Mouse (Mus musculus): ENCODE data around the gene Rab11fip4.

Gene Rab11fip4

GRCm38 (mm10) chr11:79615871-79616270 lies 24.9 kb downstream of the Rab11fip4 start:
- DNase-seq, result no peak

DNA sequence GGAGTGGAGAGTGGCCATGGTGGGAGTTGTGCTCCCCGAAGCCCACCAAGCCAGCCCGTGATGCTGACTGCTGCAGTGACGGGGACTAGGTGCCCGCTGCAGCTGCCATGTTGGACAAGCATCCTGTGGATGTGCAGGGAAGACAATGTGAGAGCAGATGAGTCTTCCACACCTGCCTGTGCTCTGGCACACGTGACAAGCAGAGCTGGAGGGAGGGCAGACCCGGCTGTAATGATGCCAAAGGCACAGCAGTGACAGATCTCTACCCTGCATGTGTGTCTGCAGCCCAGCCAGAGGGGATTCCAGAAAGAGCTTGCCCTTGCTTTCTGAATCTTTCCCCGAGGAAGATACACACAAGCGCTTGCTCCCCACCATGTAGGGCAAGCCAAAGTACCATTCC lies 27.0 kb downstream of the Rab11fip4 start:
- no peak for DNase-seq

DNA sequence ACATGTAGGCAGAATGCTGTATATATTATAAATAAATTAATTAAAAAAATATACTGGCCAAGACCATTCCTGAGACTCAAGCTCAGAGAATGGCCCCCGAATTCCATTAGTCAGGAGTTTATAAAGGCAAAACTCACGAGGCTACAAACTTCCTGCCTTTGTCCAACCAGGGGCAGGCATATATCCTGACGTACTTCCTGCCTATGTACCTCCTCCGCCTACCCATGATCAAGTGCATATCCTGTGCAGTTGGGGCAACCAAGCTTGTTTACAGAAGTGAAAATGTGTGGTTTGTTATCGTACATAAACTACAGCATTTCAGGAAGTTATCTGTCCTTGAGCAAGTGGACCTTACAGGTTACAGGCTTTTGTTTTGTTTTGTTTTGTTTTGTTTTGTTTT lies 32.0 kb downstream of the Rab11fip4 start:
- no peak for DNase-seq

GRCm38 (mm10) chr11:79624801-79625302 lies 33.8 kb downstream of the Rab11fip4 start:
- DNase-seq, result peak; percentile 78

DNA sequence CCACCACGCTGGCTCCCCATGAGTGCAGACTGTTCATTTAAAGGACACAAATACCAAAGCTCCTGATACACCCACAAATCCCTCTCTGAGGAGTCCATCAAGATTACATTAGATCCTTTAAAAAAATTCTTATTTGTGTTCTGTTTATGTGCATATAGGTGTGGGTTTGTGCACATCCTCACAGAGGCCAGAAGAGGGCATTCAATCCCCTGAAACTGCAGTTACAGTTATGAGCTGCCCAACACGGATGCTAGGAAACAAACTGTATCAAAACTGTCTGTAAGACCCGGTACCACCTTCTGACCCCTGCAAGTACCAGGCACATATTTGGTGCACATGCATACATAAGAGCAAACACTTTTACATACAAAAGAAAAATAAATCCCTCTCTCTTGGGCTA lies 37.7 kb downstream of the Rab11fip4 start:
- DNase-seq, result no peak

DNA sequence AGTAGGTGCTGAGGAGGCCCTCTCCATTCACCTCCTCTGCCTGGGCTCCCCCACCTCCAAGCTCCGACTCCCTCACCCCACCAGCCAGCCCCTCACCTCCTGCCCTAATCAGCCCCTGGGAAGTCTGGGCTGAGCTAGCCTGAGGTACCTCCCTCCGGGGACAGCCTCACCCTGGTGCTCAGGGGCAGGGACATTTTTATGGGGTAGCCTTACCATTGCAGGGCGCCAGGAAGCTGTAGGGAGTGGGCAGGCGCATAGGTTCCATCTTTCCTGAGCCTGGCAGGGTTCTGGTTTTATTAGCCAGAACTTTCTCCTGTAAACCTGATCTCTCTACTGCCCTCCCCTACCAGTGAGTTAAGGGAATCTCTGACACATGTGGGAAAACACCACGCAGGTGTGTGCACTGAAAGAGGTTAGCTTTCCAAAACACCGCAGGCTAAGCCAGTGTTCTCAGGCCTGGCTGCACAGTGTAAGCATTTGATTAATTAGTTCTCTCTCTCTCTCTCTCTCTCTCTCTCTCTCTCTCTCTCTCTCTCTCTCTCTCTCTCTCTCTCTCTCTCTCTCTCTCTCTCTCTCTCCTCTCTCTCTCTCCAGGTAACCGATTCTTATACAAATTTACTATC lies 38.9 kb downstream of the Rab11fip4 start:
- no peak for DNase-seq

DNA sequence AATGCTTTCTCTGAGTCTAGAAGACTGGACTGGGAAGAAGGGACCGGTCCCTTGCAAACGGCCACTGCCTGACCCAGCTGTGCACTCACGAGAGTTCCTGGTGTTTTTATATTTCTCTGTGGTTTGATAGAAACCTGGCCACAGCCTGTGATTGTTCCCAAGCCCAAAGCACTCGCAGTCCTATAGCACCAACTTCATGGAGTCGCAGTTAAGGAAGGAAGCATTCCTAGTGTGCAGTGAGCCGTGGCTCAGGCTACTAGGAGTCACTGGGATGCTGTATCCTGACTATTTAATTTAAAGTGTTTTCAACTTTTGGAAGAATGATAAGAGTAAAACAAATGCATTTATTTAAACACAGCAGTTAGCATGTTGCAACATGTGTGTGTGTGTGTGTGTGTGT lies 39.5 kb downstream of the Rab11fip4 start:
- no peak for DNase-seq

DNA sequence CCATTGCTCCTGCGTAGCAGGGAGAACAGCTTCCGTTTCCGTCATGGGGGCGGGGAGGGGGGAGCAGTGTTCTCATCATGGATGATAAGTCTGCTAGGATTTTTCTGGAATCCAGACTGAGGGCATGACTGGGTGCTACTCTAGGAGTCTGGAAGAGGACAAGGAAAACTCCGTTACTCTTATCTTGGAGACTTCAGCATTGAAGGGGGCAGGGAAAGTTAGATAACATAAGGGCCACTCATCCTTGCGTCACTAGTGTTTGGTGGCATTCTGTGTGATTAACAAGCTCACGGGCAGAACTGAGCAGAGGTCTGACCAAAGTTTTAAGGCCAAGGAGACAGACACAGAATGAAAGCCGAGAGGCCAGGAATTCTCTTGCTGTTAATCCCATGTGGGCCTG lies 42.4 kb downstream of the Rab11fip4 start:
- no peak for DNase-seq

DNA sequence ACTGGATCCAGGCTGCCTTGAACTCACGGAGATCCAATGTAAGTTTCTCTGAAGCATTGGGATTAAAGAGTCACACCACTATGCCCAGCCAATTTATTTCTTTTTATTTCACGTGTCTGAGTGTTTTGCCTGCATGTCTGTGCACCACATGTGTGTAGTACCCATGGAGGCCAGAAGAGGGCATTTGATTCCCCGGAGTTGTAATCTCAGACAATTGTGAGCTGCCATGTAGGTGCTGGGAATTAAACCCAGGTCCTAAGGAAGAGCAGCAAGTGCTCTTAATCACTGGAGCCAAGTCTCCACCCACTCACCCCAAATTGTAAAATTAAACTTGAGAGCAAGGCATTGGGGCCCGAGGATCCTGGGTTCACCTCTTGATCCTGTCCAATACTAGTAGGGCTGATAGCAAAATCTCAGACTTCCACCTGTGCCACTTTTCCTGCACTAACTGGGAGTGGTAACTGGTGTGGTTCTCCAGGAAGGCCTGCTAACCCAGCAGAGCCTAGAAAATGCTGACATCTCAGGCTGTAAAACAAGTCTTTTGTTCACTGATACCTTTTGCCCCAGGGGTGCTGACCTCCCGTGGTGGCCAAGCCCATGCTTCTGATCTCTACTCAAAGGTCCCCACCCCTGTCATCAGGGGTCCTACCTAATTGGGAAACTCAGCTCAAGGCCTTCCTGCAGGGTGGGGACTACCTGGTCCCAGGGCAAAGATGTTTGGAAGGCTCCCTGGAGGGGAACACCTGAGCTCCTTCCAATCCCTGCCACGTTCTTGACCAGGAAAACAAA lies 44.8 kb downstream of the Rab11fip4 start:
- DNase-seq, result no peak

GRCm38 (mm10) chr11:79636481-79636880 lies 45.5 kb downstream of the Rab11fip4 start:
- DNase-seq, result no peak

DNA sequence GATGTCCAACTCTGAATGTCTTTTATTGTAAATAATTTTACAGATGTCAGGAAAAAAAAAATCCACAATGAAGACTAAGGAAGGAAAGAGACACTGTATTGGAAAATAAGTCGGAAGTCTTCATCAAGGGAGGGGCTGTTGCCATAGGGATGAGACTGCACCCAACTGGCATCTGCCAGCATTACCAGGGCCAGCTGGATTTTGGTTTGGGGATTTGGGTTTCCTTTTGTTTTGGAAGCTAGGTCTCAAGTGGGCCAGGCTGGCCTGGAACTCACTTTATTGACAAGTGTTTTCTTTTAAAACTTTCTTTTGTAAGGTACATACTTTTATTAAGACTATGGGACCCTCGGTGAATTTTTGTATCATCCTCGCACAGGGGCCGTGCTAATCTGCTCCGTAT lies 47.7 kb downstream of the Rab11fip4 start:
- DNase-seq, result no peak

DNA sequence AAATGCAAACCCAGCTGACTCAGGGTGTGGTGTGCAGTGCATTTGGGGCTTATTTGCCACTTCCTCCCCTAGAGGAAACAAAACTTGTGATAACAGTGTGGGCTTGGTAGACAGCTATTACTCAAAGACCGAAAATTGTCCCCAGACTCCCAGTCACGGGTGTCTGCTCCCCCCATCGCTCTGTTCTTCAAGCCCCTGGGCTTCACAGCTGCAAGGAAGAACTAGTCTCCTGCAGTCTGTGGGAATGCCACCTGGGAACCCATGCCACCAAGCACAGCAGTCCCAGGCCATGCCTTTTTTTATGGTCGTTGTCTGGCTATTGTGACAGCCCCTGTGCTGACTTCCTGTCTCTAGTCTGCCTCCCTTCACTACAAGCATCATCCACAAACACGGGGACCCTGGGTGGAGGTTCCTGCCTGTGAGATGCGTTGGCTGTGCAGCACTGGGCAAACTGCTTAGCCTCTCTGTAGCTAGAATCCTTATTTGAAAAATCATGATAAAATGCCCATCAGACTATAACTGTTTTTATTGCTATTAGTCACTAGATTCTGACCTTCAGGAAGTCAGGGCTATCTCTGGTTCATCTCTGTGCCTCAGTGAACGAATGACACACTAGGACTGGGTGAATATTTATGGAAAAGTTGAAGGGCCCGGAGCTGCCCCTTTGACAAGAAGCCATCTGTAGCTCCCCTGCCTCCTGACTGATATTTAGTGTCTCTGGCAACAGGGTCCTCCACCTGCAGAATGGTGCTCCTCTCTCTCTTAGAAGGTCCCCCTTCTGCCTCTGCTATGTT lies 50.1 kb downstream of the Rab11fip4 start:
- DNase-seq, result no peak

DNA sequence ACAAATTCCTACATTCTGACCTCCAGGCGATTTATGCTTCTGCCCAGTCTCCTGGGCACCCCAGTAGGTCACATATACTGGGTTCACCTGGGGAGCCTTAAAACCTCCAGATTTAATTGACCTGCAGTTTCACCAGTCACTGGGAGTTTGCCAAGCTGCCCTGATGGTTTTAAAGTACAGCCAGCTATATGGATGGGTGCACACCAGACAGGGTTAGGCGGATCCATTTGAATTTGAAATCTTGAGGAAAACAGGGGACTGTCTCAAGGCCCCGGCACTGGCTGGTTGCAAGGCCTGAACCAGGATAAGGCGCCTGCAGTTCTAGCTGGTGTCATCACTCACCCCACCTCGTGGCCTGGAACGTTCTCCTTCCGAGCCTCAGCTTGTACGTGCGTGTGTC lies 52.7 kb downstream of the Rab11fip4 start:
- no peak for DNase-seq

GRCm38 (mm10) chr11:79644717-79645191 lies 53.7 kb downstream of the Rab11fip4 start:
- no peak for DNase-seq

- no peak for DNase-seq
Measured at GRCm38 (mm10) chr11:79646026-79646425, 55.0 kb downstream of the Rab11fip4 start.

DNA sequence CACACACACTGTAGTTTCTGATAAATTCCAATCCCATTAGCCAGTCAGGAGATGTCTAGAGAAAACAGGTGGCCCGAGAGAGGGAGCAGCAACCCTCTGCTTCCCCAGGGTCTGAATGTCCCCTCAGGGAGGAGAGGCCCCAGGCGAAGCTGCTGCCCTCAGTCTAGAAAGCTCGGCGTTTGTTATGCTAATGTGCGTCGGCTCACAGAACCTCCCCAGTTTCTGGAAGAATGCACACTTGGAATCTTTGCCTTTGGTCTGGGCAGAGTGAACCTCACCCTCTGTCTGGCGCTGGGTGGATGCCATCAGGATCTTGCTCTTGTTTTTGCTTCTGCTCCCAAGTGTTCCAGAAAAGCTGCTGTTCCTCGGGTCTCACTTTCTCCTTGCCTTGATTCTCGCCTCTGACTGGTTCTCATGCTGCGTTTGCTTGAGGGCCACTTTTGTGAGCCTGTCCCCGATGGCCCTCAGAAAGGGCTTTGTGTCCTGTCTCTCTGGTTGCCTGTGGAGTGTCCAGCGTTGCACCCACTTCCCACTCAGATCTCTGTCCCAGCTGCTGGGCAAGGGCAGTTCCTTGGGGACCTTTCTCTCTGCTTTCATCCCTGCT lies 55.6 kb downstream of the Rab11fip4 start:
- DNase-seq, result no peak

DNA sequence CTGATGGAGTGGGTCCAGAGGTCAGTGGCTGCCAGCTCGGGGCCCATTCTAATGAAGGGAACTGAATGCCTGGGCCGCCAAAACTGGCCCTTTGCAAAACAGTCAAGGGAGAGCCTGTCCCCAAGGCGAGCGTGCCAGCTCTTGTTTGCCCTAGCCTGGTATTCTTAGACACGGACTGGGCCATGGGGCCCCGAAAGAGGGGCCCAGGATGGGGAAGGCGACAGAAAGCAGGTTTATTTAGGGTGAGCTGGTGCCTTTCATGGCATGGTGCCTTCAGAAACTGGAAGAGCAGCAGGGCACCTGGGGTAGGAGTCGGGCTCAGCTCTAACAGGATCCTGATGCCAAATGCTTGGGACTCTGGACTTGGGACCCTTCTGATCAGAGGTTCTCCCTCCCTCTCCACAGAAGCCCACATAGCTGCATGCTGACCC lies 56.1 kb downstream of the Rab11fip4 start:
- peak; percentile 67 for DNase-seq

DNA sequence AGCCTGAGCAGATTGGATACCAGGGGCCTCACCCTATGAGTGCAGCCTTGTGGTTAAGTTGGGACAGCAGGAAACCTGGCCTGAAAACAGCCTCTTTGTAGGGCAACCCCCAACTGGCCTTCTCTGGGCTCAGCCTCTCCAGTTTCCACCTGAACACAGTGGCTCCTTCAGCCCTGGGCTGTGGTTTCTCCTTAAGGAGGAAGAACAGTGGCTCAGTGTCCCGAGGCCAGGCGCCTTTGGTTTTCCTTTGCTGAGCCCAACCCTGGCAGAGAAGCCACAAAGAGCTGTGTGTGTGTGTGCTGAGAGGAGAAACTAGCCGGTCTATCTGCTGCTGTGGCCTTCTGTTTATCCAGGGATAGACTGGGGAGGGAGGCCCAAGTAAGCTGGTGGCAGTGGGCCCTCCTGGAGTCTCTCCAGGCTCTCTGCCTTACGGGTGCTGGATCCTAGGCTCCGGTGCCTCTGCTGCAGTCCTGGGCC lies 59.4 kb downstream of the Rab11fip4 start:
- DNase-seq, result peak; percentile 63

DNA sequence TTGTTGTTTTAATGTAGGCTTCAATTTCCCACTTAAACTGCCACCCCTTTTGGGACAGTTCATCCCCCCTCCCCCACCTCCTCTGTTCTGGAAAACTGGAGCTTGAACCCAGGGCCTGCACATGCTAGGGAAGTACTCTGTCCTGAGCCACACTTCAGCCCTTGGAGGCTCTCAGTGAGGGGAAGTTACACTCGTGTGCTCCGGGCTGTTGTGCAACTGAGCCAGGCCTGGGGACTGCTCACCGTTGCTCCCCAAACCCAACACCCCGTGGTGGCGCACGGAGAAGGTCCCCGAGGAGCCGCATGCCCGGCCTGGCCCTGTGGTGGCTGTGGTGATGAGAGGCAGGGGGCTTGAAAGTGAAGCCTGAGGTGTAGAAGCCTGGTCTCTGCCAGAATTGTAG lies 61.2 kb downstream of the Rab11fip4 start:
- DNase-seq, result no peak

DNA sequence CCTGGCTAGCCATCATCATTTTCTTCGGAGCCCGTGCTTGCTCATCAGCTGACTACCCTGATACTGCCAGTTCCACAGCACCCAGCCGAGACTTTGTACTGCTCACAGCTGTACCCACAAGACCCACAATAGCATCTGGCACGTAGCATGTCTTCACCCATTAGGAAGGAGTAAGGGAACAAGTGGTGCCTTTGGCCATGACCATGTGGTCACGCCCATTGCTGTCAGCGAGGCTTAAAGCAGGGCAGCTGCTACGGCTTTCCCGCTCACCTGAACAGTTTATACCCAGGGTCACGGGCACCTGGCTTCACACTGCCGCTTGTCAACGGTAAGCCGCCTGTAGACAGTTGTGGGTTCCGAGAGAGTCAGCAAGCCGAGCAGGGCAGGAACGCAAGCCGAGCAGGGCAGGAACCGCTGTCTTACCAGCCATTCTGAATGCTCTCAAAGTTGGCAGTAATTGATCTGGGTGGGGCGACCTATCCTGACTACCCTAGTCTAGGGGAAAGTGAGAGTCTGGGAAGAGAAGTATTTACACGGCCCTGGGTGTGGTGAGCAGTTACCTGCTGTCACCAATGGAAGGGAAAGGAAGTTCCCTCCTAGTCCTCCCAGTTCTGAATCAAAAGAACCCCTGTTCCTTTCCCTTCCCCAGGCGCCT lies 62.0 kb downstream of the Rab11fip4 start:
- no peak for DNase-seq

- no peak for DNase-seq
Measured at GRCm38 (mm10) chr11:79654407-79654831, 63.4 kb downstream of the Rab11fip4 start.

DNA sequence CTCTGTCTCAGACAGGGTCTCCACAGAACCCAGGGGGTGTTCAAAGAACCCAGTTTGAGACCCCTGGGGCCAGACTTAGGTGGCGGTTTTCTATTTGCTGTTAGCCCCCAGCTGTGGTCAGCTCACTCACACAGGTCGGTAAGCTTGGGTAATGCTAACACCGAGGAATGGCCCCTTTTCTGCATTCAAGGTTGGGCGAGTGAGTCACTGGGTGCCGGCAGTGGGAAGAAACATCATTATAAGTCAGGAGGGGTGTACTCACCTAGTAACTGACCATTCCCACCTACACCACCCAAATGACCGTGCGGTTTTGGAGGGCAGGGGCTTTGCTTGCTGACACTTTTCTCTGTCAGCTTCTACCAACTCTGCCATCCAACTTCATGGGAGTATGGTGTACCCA lies 64.6 kb downstream of the Rab11fip4 start:
- DNase-seq, result no peak
